Mouse (Mus musculus) embryonic facial prominence, embryonic 15.5 days (tissue): ENCODE results near the gene Ciart. TPM values are rescaled to one million over a fixed set of nuclear protein-coding genes. Genes with fewer than 3 reads are reported as not detected.

Experiments
- ATAC-seq: fragments of 200-750 bp; cut with Nextera tagmentation; 2 replicates; pipeline ENCODE4 v1.8.0; 2017; ENCODE audit warnings: low read depth, moderate TSS enrichment; ENCODE audit not compliant: insufficient number of reproducible peaks, low FRiP score, low TSS enrichment
- H3K27ac ChIP-seq: fragments of 300-500 bp; sonication (generic); replicated peaks from 2 replicates; pipeline ENCODE4 v1.5.1; 2015; ENCODE audit warnings: mild to moderate bottlenecking, inconsistent platforms
- H3K27me3 ChIP-seq: fragments of 300-500 bp; sonication (generic); 2 replicates; pipeline ENCODE4 v1.6.1; 2015; ENCODE audit warnings: inconsistent platforms
- H3K36me3 ChIP-seq: fragments of 300-500 bp; sonication (generic); 2 replicates; pipeline ENCODE4 v1.6.1; 2015; ENCODE audit warnings: mild to moderate bottlenecking, inconsistent platforms
- H3K4me1 ChIP-seq: fragments of 300-500 bp; sonication (generic); 2 replicates; pipeline ENCODE4 v1.6.1; 2015; ENCODE audit warnings: inconsistent platforms
- H3K4me2 ChIP-seq: fragments of 300-500 bp; sonication (generic); replicated peaks from 2 replicates; pipeline ENCODE4 v1.6.1; 2015; ENCODE audit warnings: mild to moderate bottlenecking, inconsistent platforms
- H3K4me3 ChIP-seq: fragments of 300-500 bp; sonication (generic); replicated peaks from 2 replicates; pipeline ENCODE4 v1.5.1; 2015; ENCODE audit warnings: mild to moderate bottlenecking, inconsistent platforms
- H3K9ac ChIP-seq: fragments of 300-500 bp; sonication (generic); 2 replicates; pipeline ENCODE4 v1.6.1; 2015; ENCODE audit warnings: inconsistent platforms
- H3K9me3 ChIP-seq: fragments of 300-500 bp; sonication (generic); replicated peaks from 2 replicates; pipeline ENCODE4 v1.6.1; 2016; ENCODE audit warnings: inconsistent platforms
- WGBS: fragments of 180-500 bp; shearing (Covaris S2); methylation state at CpG from one replicate; pipeline ENCODE4 v1.1.7; 2015; 5-methylcytosine and 5-hydroxymethylcytosine counted together
- polyA plus RNA-seq: library from polyadenylated mRNA; unstranded; fragments of >200 nt; fragmentation: Nextera tagmentation; extraction: Ambion mirVana; gene quantifications from 2 replicates; pipeline ENCODE4 v1.2.1, GENCODE M21; 2015

Ciart gene
- polyA plus RNA-seq, 1 experiment from 2014 or later = 8.2 TPM

DNA sequence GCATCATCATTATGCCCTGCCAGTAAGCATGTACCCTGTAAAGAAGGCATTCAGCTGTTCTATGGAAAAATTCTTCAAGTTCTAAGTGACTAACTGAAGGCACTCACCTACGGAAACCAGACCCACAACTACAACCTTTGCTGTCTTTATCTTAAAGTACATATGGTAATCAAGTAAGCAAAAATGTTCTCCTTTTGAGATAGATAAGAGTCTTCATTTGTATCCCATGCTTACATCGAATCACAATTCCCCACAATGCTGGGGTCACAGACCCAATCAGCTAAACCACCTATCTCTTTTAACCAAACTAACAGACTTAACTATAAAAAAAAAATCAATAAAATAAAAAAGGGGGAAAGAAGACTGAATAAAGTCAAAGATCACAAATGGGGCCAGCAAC, 42.8 kb downstream of the Ciart start:
- 93% methylated on average over 2 of the region's 2 CpGs for WGBS
- Histone ChIP-seq H3K36me3 (peaks cover 77% of the 10 kb centered on the region), H3K9me3 (no peaks in the 10 kb centered on the region), H3K4me3 (no peak overlapping the region), H3K9ac (no peak overlapping the region), H3K27ac (no peak overlapping the region), H3K4me1 (no peaks in the 10 kb centered on the region), H3K4me2 (no peak overlapping the region), H3K27me3 (no peaks in the 10 kb centered on the region)
- ATAC-seq = no peak

DNA sequence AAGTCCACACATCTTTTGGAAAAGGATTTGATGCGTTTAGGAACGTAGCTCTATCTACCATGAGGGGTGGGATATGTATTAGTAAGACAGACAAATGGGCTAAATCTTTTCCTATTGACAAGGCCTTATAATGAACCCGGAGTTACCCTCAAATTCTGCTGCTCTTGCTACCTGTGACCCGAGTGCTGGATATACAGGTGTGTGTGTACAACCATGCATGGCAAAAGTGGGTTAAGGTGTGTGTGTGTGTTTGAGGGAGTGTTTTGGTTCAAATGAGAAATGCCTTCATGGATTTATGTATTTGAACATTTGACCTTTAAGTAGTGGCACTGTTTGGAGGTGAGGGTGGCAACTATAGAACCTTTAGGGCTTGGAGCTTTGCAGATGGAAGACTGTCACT, 53.0 kb downstream of the Ciart start:
- ATAC-seq = no peak
- no peak overlapping the region for H3K27ac ChIP-seq
- WGBS = 98% methylated on average over 4 of the region's 4 CpGs
- H3K4me3 ChIP-seq = no peak overlapping the region
- H3K27me3 ChIP-seq = no peaks in the 10 kb centered on the region
- H3K9ac ChIP-seq = no peak overlapping the region
- no peaks in the 10 kb centered on the region for H3K9me3 ChIP-seq
- H3K4me2 ChIP-seq = no peak overlapping the region
- peaks cover 68% of the 10 kb centered on the region for H3K36me3 ChIP-seq
- no peaks in the 10 kb centered on the region for H3K4me1 ChIP-seq

Other genes with a start within 250 kb of the Ciart start
- gene Mcl1, start 223.5 kb downstream of the Ciart start, polyA plus RNA-seq = 51.8 and 55.4 TPM in 2 replicates
- gene Adamtsl4, start 194.3 kb downstream of the Ciart start, polyA plus RNA-seq = 3.8 and 4.2 TPM in 2 replicates
- gene Ecm1, start 142.7 kb downstream of the Ciart start, polyA plus RNA-seq = 27.8 and 29.9 TPM in 2 replicates
- gene Tars2, start 122.0 kb downstream of the Ciart start, polyA plus RNA-seq = 39.4 and 45.8 TPM in 2 replicates
- 20.8 and 22.8 TPM in 2 replicates for gene Rprd2, start 63.4 kb downstream of the Ciart start, polyA plus RNA-seq
- 47.9 and 48.5 TPM in 2 replicates for gene Prpf3, start 26.4 kb downstream of the Ciart start, polyA plus RNA-seq
- gene Mrps21, start 10.7 kb downstream of the Ciart start, polyA plus RNA-seq = 297 and 310 TPM in 2 replicates
- gene BC028528, start 9.8 kb upstream of the Ciart start, polyA plus RNA-seq = 22.1 and 24.1 TPM in 2 replicates
- 30.1 and 34.6 TPM in 2 replicates for gene Aph1a, start 11.7 kb upstream of the Ciart start, polyA plus RNA-seq
- 1.6 and 2.0 TPM in 2 replicates for gene Car14, start 22.4 kb upstream of the Ciart start, polyA plus RNA-seq
- 173 and 175 TPM in 2 replicates for gene Anp32e, start 47.0 kb upstream of the Ciart start, polyA plus RNA-seq
- gene Plekho1, start 113.8 kb upstream of the Ciart start, polyA plus RNA-seq = 36.7 and 47.0 TPM in 2 replicates
- gene Vps45, start 176.2 kb upstream of the Ciart start, polyA plus RNA-seq = 41.0 and 46.1 TPM in 2 replicates
- 22.0 and 26.1 TPM in 2 replicates for gene Otud7b, start 222.3 kb upstream of the Ciart start, polyA plus RNA-seq